Mouse (Mus musculus) kidney, postnatal 36 days (tissue): ENCODE measurements around the gene Cacna1g.
"Not testable (repeated sequence)": the region's sequence is repeated elsewhere in the genome, so short reads cannot be mapped to it uniquely, and the experiment has no call there.

ENCODE experiments used
- DNase-seq, 2 experiments: peaks; one replicate each; pipeline ENCODE4 v3.0.0; 2021 to 2022; ENCODE audit warnings: mixed read lengths in 2 of 2

Gene Cacna1g

DNA sequence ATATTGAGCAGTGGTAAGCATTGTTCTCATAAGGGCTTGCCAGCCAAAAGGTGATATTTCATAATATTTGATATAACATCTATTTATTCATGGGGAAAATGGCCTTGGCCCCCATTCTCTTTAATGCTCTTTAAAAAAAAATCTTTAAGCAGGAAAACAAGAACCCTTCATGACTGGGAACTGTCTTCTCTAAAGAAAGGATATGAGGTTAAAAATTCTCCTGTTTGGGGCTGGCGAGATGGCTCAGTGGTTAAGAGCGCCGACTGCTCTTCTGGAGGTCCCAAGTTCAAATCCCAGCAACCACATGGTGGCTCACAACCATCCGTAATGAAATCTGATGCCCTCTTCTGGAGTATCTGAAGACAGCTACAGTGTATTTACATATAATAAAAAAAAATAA lies 72.0 kb downstream of the Cacna1g start:
- not testable (repeated sequence) for DNase-seq

DNA sequence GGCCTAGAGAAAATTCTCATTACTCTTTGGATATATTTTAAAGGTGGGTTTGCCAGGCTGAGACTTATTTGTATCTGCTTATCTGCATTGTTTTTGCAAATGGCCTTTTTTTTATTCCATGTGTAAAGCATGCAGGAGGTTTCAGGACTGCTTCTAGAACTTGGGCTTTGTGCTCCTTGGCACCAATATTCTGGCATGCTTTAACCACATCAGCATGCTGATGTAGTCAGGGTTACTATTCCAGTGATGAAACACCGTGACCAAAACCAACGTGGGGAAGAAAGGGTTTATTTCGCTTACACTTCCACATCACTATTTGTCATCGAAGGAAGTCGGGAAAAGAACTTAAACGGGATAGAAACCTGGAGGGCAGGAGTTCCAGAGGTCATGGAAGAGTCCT lies 73.0 kb downstream of the Cacna1g start:
- no peak for DNase-seq

DNA sequence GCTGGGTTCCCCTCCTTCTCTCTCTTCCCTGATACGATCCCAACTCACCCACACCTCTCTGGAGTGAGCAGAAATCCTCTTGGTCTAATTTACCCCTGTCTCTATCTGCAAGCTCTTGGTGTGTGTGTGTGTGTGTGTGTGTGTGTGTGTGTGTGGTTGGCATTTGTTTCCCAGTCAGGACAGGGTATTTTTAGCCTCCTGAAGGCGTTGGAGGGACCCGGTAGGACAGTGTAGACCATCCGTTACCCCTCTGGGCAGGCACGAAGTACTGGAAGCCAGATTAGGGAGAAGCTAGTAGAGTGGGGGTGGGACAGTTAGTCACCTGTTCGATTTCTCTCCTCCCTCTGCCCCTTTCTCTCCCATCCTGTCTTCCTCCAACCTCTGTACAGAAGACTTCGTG lies 79.9 kb downstream of the Cacna1g start:
- no peak for DNase-seq

DNA sequence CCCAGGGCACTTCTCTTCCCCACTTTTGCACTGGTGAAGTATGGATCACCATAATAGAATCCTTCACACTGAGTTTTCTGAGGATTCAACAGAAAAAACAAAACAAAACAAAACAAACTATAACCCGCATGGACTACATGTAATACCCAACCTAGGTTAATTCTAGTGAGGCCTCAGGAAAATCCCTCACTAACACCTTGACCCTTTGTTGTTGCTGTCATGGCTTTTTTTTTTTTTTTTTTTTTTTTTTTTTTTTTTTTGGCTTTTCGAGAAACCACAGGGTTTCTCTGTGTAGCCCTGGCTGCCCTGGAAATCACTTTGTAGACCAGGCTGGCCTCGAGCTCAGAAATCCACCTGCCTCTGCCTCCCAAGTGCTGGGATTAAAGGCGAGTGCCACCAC lies 80.5 kb downstream of the Cacna1g start:
- not testable (repeated sequence) for DNase-seq

DNA sequence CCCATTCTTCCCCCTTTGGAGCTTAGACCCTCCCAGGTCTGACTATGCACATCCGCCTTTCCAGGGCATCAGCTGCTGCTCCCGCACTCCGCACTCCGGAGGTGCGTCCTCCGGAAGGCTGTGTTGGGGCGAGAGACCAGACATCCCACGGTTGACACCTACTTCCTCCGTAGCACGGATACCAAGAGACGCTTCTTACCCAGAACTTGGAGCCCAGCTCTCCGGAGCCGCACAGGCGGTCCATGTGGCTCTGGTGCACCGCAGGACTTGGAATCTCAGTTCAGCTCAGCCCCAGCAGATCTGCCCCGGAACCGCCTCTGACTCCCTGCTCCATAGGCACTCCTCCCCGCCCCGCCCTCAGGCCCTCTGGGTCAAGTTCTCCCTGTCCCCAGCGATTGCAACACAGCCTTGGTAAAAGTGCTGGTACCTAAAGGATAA lies 81.3 kb downstream of the Cacna1g start, which contains the start of gene Abcc3:
Abcc3 (minus strand) TSS at position 326 of the 438 bp plus-strand sequence.
- peak; percentile 77 to 78 for DNase-seq

DNA sequence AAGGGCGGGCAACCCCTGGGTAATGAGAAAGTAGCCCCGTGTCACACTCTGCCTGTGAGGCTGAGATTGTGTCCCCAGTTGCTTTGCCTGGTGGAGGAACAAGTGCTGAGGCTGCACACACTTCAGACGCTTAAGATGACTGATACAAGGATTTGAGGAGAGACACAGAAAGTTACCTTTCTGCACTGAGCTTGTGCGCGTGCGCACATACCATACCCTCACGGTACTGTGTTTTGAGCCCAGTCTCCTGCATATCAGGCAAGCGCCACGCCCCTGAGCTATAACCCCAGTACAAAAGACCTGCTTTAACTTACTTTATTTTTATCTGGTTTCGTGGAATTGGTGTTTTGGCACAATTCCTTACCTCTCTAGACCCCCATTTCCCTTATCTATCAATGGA lies 82.3 kb downstream of the Cacna1g start:
- no peak for DNase-seq

DNA sequence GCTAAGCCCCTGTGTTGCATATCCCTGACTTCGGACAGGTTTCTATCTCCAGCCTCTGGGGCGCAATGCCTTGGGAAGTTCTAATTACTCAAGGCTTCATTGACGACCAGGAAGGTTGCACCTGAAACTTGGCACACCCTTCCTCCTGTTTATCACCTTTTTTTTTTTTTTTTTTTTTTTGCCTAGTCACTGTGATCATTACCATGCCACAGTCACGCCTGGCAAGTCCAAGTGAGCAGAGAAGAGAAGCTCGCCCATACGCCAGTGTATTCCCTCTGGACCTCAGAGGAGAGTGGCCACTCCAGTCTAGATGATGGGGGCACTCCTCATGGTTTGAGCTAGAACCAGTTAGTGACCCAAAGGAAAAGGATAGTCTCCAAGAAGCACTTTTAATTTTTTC lies 83.2 kb downstream of the Cacna1g start:
- DNase-seq = no peak

DNA sequence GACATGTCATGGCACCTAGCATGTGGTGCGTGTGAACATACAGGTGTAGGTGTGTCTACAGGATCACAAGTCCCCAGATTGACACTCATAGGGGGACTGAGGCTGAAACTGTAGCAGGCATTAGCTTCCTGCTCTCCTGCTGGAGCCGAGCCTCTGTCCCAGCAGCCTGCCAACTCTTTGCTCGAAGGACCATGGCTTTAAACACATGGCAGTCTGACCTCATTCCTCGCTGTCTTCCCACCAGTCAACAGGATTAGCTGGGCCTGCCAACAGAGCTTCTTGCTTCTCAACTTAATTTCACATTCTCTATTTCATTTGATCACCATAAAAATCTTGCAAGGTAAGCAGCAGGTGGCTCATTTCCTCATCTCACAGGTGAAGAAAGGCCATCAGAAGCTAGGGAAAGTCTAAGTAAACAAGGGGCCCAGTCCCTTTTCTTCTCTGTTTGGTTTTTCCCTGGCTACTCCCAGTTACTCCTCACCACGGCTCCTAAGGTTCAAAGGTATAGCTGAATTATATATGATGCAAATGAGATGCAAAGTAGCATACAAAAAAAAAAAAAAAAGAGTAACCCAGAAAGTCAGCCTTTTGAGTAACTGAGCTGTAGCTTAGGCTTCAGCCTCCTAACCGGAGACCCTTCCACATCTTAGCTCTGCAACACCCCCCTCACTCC lies 84.1 kb downstream of the Cacna1g start:
- no peak for DNase-seq

DNA sequence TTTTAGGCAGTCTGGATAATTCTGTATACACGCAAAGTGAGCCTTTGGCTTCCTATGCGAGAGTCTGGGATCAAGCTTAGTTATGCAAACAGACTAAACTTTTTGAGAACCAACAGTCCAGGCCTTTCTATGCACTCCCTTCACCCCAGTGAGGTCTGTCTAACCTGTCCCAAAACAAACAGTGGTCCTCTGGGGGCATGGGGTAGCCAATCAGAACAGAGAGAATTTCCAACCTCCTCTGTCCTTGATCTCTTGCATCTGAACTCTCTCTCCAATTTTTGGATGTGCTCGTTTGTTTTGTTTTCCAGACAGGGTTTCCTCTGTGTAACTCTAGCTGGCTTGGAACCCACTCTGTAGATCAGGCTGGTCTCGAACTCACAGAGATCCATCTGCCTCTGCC lies 85.0 kb downstream of the Cacna1g start:
- DNase-seq = no peak

DNA sequence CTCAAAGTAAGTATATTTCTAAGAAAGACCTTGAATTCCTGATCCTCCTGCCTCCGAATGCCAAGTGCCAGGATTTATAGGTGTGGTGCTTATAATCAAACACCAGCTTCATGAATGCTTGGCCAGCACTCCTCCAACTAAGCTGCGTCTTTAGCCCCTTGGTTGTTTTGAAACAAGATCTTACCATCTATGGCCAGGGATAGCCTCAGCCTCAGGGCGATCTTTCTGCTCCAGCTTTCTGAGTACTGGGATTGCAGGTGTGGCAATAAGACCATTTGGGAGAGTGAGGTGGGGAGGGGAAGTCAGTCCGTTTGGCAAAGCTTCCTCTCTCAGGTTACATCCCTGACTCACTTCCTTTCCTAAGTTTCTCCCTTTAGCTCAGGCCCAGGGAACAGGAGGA lies 86.2 kb downstream of the Cacna1g start:
- DNase-seq = no peak

DNA sequence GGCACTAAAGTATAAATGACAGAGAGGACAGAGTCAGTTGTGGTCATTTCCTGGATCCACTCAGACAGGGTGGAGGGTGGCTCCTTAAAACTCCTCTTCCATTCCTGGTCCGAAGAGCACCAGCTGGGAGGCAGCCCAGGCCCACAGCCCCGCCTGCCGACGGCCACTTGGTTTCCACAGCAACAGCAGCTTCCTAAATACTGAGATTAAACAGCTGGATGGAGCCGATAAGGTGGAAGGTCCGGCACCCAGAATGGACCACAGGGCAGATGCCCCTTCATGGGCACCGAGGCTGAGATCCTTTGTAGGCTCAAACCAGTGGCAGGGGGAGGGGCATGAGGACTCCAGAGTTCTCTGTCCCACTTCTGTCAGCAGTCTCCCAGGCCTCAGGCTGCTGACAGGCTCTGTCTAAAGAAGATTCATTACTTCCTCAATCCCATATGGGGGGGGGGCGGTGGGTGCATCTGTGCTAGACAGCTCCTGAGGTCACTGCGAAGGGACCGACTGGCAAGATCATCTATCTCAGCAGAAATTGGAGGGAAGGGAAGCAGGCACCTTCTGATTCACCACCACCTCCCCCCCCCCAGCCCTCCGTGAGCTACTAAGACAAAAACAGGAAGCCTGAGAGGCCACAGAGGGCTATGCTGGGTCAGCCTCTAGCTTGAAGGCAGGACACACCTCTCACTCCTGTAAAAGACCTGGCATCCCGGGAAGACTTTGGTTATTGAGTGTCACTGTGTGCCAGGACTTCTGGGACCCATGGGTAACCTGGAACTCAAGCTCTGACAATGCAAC lies 87.8 kb downstream of the Cacna1g start:
- DNase-seq = peak; percentile 69 to 71

DNA sequence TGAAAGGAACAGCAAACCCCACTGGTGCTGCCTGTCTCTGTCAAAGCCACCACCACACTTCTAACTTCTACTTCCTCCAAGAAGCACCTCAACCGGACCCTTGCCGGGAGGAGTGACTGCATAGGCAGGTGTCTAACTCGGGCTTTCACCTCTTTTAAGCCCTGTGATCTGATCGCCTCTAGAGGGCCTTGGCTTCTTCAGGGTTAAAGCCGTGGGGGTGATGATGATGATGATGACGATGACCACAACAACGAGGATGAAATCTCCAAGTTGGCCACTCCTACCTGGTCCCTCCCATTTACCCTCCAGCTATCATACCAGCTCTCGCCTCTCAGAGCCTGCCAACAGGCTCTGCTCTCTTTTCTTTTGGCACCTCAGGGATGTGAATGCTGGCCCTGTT lies 94.3 kb downstream of the Cacna1g start:
- DNase-seq = no peak

DNA sequence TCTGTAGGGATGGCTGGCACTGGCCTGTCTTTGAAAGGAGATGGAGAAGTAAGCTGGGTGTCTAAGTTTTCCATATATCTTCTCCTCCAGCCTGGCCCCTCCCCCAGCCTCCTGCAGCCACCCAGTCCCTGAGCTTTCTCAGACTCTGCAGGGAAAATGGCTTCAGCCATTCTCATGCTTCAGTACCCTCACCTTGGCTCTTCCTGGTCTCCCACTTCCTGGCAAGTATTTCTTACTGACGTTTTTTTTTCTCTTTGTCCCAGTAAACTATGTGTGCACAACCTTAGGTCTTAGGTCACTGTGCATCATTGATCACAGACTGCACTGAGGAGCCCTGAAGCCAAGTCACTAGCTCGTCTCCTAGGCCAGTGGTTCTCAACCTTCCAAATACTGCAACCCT lies 94.9 kb downstream of the Cacna1g start:
- peak; percentile 55 to 58 for DNase-seq

DNA sequence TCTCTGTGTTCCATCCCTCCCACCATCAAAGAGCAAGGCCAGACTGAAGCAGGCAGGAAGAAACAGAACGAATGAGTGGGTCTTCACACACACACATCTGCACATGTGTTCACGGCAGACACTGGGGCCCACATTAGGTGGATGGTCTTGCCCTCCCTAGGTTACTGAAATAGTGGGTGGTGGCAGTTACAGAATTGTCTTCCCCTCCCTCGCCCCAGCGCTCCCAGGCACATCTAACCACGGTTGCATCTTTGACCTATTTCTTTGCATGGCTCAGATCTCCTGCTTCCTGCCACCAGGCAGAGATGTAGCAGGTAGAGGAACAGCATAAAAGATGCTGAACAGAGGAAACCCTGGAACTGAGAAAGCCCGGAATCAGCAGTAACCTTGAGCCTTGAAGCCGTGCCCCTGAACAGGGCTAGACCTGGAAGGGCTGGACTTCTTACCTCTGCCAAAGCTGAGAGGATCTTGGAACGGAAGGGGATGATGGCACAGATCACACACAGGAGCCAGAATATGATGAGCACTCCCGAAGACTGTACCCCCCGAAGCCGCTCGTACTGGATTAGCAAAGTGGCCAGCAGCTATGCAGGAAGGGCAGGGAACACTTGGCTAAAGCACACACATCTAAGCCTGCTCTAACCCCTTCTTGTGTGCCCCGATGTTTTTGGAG lies 99.6 kb downstream of the Cacna1g start:
- no peak for DNase-seq

DNA sequence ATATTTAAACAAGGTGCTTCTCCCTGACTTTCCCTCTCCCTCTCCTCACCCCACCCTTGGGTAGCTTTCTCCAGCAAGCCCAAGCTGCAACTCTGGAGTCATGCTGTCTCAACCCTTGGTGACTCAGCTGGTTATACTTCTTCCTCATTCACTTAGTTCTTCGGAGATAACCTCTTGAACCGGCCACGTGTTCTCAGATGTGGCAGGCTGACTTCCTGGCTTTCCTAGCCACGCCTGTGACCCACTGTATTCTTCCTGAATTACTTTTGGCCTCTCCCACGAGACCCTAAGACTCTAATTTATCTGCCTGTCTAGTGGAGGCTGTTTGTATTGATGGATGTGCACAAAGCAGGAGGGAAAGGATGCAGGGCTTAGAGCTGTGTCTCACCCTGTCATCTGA lies 103.2 kb downstream of the Cacna1g start:
- DNase-seq = peak in 1 of 2 experiments; percentile 14

DNA sequence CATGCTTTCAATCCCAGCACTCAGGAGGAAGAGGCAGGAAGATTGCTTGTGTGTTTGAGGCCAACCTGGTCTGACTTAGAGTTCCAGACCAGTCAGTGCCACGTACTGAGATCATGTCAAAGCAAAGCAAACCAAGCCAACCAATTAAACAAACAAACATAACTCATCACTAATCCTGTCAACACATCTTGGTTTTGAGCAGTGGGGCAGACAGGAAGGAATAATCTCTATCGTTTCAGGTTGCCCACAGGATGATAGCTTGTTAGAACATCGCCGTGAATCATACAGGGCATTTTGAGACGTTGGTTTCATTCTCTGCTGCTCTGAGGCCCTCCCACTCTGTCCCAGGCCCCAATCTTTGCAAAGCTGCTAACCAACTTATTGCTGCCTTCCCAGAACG lies 104.0 kb downstream of the Cacna1g start:
- DNase-seq = no peak

DNA sequence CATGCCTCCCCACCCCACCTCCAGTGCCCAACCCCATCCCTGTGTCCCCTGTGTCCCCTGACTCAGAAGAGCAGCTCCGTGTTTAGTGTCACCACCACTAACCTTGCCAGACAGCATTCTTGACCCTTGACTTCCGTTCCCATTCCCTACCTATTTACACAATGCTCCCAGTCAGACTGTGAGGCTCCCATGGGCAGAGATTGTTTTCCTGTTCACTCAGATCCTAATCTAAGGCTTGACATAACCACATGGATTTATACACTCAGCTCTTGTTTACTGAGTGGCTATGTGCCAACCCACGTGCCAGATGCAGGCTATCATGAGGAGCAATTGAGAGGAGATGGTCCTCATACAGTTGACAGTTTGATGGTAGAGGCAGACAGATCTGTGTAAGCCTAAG lies 108.7 kb downstream of the Cacna1g start:
- peak in 1 of 2 experiments; percentile 17 for DNase-seq

DNA sequence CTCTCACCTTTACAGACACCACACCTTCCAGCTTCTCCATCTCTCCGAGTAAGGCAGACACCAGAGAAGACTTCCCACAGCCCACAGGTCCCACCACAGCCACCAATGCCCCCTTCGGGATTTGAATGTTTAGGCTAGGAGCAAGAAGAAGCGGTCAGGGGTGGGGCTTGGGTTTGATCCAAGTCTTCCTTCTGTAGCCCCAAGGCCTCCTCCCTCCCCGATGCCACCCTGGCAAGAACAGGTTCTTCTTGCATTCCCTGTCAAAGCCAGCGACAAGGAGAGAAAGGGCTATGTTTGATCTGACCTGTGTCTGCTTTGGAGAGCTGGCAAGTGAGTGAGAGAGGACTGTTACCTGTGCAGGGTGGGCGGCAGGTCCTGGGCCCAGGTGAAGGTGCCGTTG lies 110.3 kb downstream of the Cacna1g start:
- DNase-seq = peak in 1 of 2 experiments; percentile 17

DNA sequence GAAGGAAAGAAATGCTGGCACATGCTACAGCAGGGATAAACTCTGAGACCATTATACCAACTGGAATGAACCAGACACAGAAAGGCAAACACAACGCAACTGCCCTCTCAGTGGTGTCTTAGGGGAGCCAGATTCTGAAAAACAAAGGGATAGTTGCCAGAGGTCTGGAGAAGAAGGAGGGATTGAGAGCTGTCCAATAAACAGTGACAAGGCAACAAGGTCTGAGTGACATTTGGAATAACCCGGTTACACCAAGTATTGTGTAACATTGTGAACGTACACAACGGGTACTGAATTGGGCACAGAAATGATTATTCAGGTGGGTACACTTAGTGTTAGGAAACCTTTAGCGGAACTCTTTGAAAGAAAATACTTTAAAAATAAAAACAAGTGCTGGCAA lies 111.9 kb downstream of the Cacna1g start:
- DNase-seq = no peak

DNA sequence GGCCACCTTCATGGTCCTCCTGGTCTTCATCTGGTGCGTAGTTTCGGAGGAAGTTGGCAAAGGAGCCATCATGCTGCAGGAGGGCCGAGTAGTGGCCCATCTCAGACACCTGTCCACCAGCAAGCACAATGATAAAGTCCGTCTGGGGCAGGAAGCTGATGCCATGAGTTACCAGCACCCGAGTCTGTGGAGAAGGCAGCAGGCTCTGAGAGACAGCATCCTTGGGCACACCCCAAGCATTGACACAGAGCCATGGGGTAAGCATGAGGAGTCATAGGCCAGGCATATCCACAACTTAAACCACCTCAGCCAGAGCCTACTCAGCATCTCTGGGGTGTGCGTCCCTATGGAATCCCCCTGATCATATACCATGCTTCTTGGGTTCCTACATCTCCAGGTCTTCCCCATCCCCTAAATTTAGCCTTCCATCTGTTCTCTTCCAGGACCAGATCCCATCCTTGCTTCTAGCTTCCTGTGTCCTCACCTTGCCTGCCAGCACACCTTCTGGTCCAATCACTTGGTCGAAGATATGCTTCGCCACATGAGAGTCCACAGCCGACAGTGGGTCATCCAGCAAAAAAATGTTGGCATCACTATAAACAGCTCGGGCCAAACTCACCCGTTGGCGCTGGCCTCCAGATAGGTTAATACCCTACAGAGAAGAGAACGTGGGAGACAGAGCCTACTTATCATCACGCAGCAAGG lies 112.7 kb downstream of the Cacna1g start:
- no peak for DNase-seq

DNA sequence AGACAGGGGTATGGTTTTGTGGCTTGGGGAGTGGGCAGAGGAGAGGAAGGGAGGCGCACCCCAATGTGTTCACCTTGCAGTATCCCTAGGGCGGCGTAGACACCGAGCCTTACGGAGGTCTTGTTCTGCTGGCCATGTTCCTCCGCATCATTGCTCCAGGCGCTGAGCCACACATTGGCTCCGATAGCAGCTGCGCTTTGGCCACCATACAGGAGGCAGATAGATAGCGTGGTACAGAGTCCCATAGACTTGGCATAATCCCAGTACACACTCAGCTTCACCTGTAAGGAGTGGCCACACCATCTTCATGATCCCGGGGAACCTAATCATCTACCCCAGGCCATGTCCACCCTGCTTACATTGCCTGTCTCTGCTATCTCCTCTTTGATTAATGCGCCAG lies 114.8 kb downstream of the Cacna1g start:
- no peak for DNase-seq
